Mouse (Mus musculus): Measurements from ENCODE around the gene Gm10401. TPM values are rescaled to one million over a fixed set of nuclear protein-coding genes. Genes with fewer than 3 reads are reported as not detected.

Gene Gm10401
- polyA plus RNA-seq, 1 experiment from 2014 or later, result 36.5 TPM

- Histone ChIP-seq H3K9ac (no peak overlapping the region), H3K4me2 (no peak overlapping the region), H3K9me3 (ENCODE audit: low read depth, low read length) (no peaks in the 10 kb centered on the region), H3K4me1 (ENCODE audit: insufficient read depth) (peaks cover 5% of the 10 kb centered on the region; the same call in 1 of the 2 replicates), H3K27ac (ENCODE audit: low read depth) (no peak overlapping the region), H3K27me3 (ENCODE audit: insufficient read depth, low read length) (no peaks in the 10 kb centered on the region), H3K36me3 (ENCODE audit: insufficient read depth) (peaks cover 12% of the 10 kb centered on the region; the same call in 1 of the 2 replicates), H3K4me3 (ENCODE audit: low read depth, low read length) (no peak overlapping the region)
- DNase-seq (no peak), ATAC-seq (ENCODE audit: insufficient read depth) (no peak)
- TF ChIP-seq CTCF (IDR thresholded peaks at IDR 0.05; ENCODE audit: low read depth), result no peak
- 65% methylated on average over 7 of the region's 7 CpGs for WGBS
Observed at GRCm38 (mm10) chr5:115058584-115059297, 39.4 kb downstream of the Gm10401 start.

GRCm38 (mm10) chr5:115057153-115057552, 40.9 kb downstream of the Gm10401 start:
- no peak overlapping the region for H3K9ac ChIP-seq
- no peaks in the 10 kb centered on the region for H3K9me3 ChIP-seq (ENCODE audit: low read depth, low read length)
- DNase-seq, result no peak
- peaks cover 3% of the 10 kb centered on the region; the same call in 1 of the 2 replicates for H3K36me3 ChIP-seq (ENCODE audit: insufficient read depth)
- peaks cover 5% of the 10 kb centered on the region; the same call in 1 of the 2 replicates for H3K4me1 ChIP-seq (ENCODE audit: insufficient read depth)
- no peak overlapping the region for H3K4me2 ChIP-seq
- no peaks in the 10 kb centered on the region for H3K27me3 ChIP-seq (ENCODE audit: insufficient read depth, low read length)
- ATAC-seq (ENCODE audit: insufficient read depth), result no peak
- TF ChIP-seq CTCF (IDR thresholded peaks at IDR 0.05; ENCODE audit: low read depth), result no peak
- 93% methylated on average over 4 of the region's 4 CpGs for WGBS
- no peak overlapping the region for H3K27ac ChIP-seq (ENCODE audit: low read depth)
- no peak overlapping the region for H3K4me3 ChIP-seq (ENCODE audit: low read depth, low read length)

DNA sequence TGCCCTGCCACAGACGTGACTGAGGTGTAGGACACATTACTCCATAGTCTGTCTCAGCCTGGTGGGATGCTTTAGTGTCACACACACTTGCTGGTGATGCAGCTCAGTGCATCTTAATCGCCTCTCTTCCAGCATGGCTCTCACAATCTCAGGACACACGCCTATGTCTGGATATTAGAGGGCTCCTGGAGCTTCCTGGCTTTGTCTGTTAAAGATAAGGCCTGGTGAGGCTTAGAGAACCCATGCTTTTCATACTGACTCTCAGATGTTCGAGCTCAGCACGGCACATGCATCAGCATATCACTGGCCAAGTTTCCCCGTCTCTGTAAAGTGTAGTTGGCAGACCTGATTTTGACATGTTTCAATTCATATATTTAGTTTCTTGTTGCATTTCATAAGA, 42.7 kb downstream of the Gm10401 start:
- DNase-seq (no peak), ATAC-seq (ENCODE audit: insufficient read depth) (no peak)
- no peak for TF ChIP-seq CTCF (IDR thresholded peaks at IDR 0.05; ENCODE audit: low read depth)
- Histone ChIP-seq H3K27me3 (ENCODE audit: insufficient read depth, low read length) (no peaks in the 10 kb centered on the region), H3K9ac (no peak overlapping the region), H3K4me3 (ENCODE audit: low read depth, low read length) (no peak overlapping the region), H3K4me2 (no peak overlapping the region), H3K9me3 (ENCODE audit: low read depth, low read length) (no peaks in the 10 kb centered on the region), H3K27ac (ENCODE audit: low read depth) (no peak overlapping the region), H3K4me1 (ENCODE audit: insufficient read depth) (peaks cover 11% of the 10 kb centered on the region), H3K36me3 (ENCODE audit: insufficient read depth) (no peaks in the 10 kb centered on the region)
- WGBS, result 62% methylated on average over 6 of the region's 6 CpGs

DNA sequence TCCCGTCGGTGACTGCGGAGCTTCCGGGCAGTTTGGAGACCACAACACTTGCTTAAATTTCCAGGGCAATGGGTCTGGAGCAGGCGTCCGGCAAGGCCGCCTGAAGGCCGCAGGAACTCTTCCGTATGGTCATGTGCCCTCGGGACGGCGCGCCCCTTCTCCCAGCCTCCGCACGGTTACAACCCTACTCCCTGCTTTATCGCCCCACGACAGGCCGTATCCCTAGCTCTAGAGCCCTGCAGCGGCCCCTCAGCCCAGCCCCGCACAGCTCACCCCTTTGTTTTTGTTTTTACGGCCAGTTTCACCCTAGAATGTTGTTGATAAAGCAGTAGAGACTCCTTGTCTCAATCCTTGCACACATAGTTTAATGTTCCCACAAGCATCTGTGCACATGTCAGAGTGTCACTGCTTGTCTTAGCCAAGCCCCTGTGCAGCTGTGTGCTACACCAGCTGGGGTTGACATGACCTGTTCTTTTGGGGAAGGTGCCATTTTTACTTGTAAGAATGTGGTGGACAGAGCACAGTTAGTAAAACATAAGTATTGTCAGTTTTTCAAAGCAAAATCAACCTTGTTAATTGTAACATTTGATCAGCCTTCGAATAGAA, 44.2 kb downstream of the Gm10401 start:
- no peaks in the 10 kb centered on the region for H3K27me3 ChIP-seq (ENCODE audit: insufficient read depth, low read length)
- peaks cover 11% of the 10 kb centered on the region for H3K4me1 ChIP-seq (ENCODE audit: insufficient read depth)
- no peak overlapping the region for H3K27ac ChIP-seq (ENCODE audit: low read depth)
- no peak overlapping the region for H3K4me3 ChIP-seq (ENCODE audit: low read depth, low read length)
- ATAC-seq (ENCODE audit: insufficient read depth) (no peak), DNase-seq (peak; percentile 24)
- H3K9me3 ChIP-seq (ENCODE audit: low read depth, low read length), result no peaks in the 10 kb centered on the region
- no peak overlapping the region for H3K9ac ChIP-seq
- H3K4me2 ChIP-seq, result no peak overlapping the region
- no peaks in the 10 kb centered on the region for H3K36me3 ChIP-seq (ENCODE audit: insufficient read depth)
- no peak for TF ChIP-seq CTCF (IDR thresholded peaks at IDR 0.05; ENCODE audit: low read depth)
- WGBS, result 82% methylated on average over 22 of the region's 22 CpGs

DNA sequence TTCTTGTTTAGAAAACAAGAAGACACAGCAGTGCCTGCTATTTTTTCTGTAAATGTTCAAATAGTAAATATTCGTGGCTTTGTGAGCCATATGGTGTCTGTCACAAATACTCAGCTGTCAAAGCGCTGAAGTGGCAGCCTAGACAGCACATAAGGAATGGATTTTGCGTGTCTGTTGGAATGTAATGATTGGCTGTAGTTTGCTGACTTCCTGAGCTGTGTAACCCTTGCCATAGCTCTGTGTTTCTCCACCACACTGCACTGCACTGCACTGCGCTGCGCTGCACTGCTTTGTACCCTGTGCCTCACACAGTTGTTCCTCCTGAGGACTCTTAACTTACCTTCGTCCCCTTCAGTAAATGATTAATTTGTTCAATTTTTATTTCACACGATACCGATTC, 45.5 kb downstream of the Gm10401 start:
- Histone ChIP-seq H3K9me3 (ENCODE audit: low read depth, low read length) (no peaks in the 10 kb centered on the region), H3K4me2 (no peak overlapping the region; the same call in 1 of the 2 replicates), H3K27me3 (ENCODE audit: insufficient read depth, low read length) (no peaks in the 10 kb centered on the region), H3K4me3 (ENCODE audit: low read depth, low read length) (no peak overlapping the region), H3K9ac (no peak overlapping the region), H3K4me1 (ENCODE audit: insufficient read depth) (peaks cover 11% of the 10 kb centered on the region), H3K27ac (ENCODE audit: low read depth) (no peak overlapping the region), H3K36me3 (ENCODE audit: insufficient read depth) (no peaks in the 10 kb centered on the region)
- ATAC-seq (ENCODE audit: insufficient read depth), result peak; percentile 91
- DNase-seq, result peak; percentile 85
- TF ChIP-seq CTCF (IDR thresholded peaks at IDR 0.05; ENCODE audit: low read depth), result no peak
- WGBS, result 43% methylated on average over 8 of the region's 8 CpGs

GRCm38 (mm10) chr5:115050776-115051175, 47.3 kb downstream of the Gm10401 start:
- H3K9ac ChIP-seq, result no peak overlapping the region
- DNase-seq (no peak), ATAC-seq (ENCODE audit: insufficient read depth) (no peak)
- no peak overlapping the region for H3K4me3 ChIP-seq (ENCODE audit: low read depth, low read length)
- no peaks in the 10 kb centered on the region for H3K27me3 ChIP-seq (ENCODE audit: insufficient read depth, low read length)
- no peak overlapping the region for H3K27ac ChIP-seq (ENCODE audit: low read depth)
- H3K36me3 ChIP-seq (ENCODE audit: insufficient read depth), result no peaks in the 10 kb centered on the region
- 83% methylated on average over 6 of the region's 6 CpGs for WGBS
- no peaks in the 10 kb centered on the region for H3K9me3 ChIP-seq (ENCODE audit: low read depth, low read length)
- TF ChIP-seq CTCF (IDR thresholded peaks at IDR 0.05; ENCODE audit: low read depth), result no peak
- H3K4me2 ChIP-seq, result no peak overlapping the region
- peaks cover 11% of the 10 kb centered on the region for H3K4me1 ChIP-seq (ENCODE audit: insufficient read depth)

- Histone ChIP-seq H3K27me3 (ENCODE audit: insufficient read depth, low read length) (no peaks in the 10 kb centered on the region), H3K27ac (ENCODE audit: low read depth) (no peak overlapping the region), H3K4me1 (ENCODE audit: insufficient read depth) (peaks cover 11% of the 10 kb centered on the region), H3K36me3 (ENCODE audit: insufficient read depth) (no peaks in the 10 kb centered on the region), H3K4me2 (no peak overlapping the region), H3K4me3 (ENCODE audit: low read depth, low read length) (no peak overlapping the region), H3K9me3 (ENCODE audit: low read depth, low read length) (no peaks in the 10 kb centered on the region), H3K9ac (no peak overlapping the region)
- ATAC-seq (ENCODE audit: insufficient read depth), result no peak
- 80% methylated on average over 6 of the region's 6 CpGs for WGBS
- no peak for TF ChIP-seq CTCF (IDR thresholded peaks at IDR 0.05; ENCODE audit: low read depth)
- no peak for DNase-seq
Observed at GRCm38 (mm10) chr5:115049692-115050091, 48.4 kb downstream of the Gm10401 start.

Other genes starting within 250 kb of the Gm10401 start
- not detected in 2 replicates for gene 4930519G04Rik, start 244.6 kb downstream of the Gm10401 start, polyA plus RNA-seq (2014; fragmentation: Nextera tagmentation; extraction: Ambion mirVana)
- gene Gm9936, start 239.6 kb downstream of the Gm10401 start, polyA plus RNA-seq (2014; fragmentation: Nextera tagmentation; extraction: Ambion mirVana), result 0.18 TPM in 1 of 2 replicates, not detected in the other
- 2.8 and 4.5 TPM in 2 replicates for gene Oasl2, start 201.4 kb downstream of the Gm10401 start, polyA plus RNA-seq (2014; fragmentation: Nextera tagmentation; extraction: Ambion mirVana)
- gene Oasl1, start 175.1 kb downstream of the Gm10401 start, polyA plus RNA-seq (2014; fragmentation: Nextera tagmentation; extraction: Ambion mirVana), result 0.50 TPM in 2 replicates
- gene 2210016L21Rik, start 156.1 kb downstream of the Gm10401 start, polyA plus RNA-seq (2014; fragmentation: Nextera tagmentation; extraction: Ambion mirVana), result 44.3 and 50.6 TPM in 2 replicates
- 0.05 TPM in 1 of 2 replicates, not detected in the other for gene Hnf1a, start 127.2 kb downstream of the Gm10401 start, polyA plus RNA-seq (2014; fragmentation: Nextera tagmentation; extraction: Ambion mirVana)
- gene Sppl3, start 87.2 kb downstream of the Gm10401 start, polyA plus RNA-seq (2014; fragmentation: Nextera tagmentation; extraction: Ambion mirVana), result 32.8 and 39.6 TPM in 2 replicates
- 43.8 and 46.9 TPM in 2 replicates for gene Acads, start 21.1 kb upstream of the Gm10401 start, polyA plus RNA-seq (2014; fragmentation: Nextera tagmentation; extraction: Ambion mirVana)
- 41.9 and 45.4 TPM in 2 replicates for gene Unc119b, start 36.7 kb upstream of the Gm10401 start, polyA plus RNA-seq (2014; fragmentation: Nextera tagmentation; extraction: Ambion mirVana)
- gene Mlec, start 59.9 kb upstream of the Gm10401 start, polyA plus RNA-seq (2014; fragmentation: Nextera tagmentation; extraction: Ambion mirVana), result 72.4 and 81.1 TPM in 2 replicates
- 2.4 and 2.6 TPM in 2 replicates for gene Cabp1, start 96.1 kb upstream of the Gm10401 start, polyA plus RNA-seq (2014; fragmentation: Nextera tagmentation; extraction: Ambion mirVana)
- 111 TPM in 2 replicates for gene Pop5, start 137.5 kb upstream of the Gm10401 start, polyA plus RNA-seq (2014; fragmentation: Nextera tagmentation; extraction: Ambion mirVana)
- gene Rnf10, start 174.6 kb upstream of the Gm10401 start, polyA plus RNA-seq (2014; fragmentation: Nextera tagmentation; extraction: Ambion mirVana), result 92.5 and 97.2 TPM in 2 replicates
- 39.2 and 40.7 TPM in 2 replicates for gene Coq5, start 181.4 kb upstream of the Gm10401 start, polyA plus RNA-seq (2014; fragmentation: Nextera tagmentation; extraction: Ambion mirVana)
- 1,568 and 1,614 TPM in 2 replicates for gene Dynll1, start 202.7 kb upstream of the Gm10401 start, polyA plus RNA-seq (2014; fragmentation: Nextera tagmentation; extraction: Ambion mirVana)
- gene Srsf9, start 228.9 kb upstream of the Gm10401 start, polyA plus RNA-seq (2014; fragmentation: Nextera tagmentation; extraction: Ambion mirVana), result 286 and 291 TPM in 2 replicates
- 35.0 and 37.5 TPM in 2 replicates for gene Gatc, start 242.9 kb upstream of the Gm10401 start, polyA plus RNA-seq (2014; fragmentation: Nextera tagmentation; extraction: Ambion mirVana)
- gene Triap1, start 242.9 kb upstream of the Gm10401 start, polyA plus RNA-seq (2014; fragmentation: Nextera tagmentation; extraction: Ambion mirVana), result 61.9 and 62.6 TPM in 2 replicates

Data from lung, embryonic 14.5 days (tissue).